ENCODE assay signal across 7 mouse cellular contexts in the genomic region with DNA sequence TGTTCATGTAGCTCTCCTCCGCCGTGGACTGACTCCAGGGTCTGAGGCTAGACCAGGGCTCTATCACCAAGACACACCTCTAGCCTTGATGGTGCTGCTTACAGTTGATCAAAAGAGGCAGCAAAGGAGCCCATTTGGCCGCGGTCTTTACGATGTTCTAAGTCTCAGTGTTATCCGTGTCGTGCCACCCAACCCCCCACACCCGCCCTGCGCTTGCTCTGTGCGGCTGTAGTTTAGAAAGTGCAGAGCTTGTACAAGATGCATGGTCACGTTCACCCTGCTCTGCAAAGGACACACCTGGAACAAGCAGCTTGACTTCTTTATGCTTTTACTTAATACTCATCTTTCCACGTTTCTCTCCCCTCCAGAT. TPM values are rescaled to one million over a fixed set of nuclear protein-coding genes. Genes with fewer than 3 reads are reported as not detected.
DNase-seq lines count a peak whose midpoint lies in the region; ATAC-seq and TF ChIP-seq lines count a peak whose summit lies in the region.

No protein-coding gene starts in this region.

- no peaks in the 10 kb centered on the region for H3K36me3 ChIP-seq in testis, adult 2 months (ENCODE audit: control insufficient read depth, insufficient read depth, low read length)
- H3K36me3 ChIP-seq in forebrain, embryonic 13.5 days (ENCODE audit: poor library complexity, severe bottlenecking), result no peaks in the 10 kb centered on the region
- H3K36me3 ChIP-seq in limb, embryonic 14.5 days (ENCODE audit: control insufficient read depth, insufficient read depth, low read length), result no peaks in the 10 kb centered on the region
- H3K36me3 ChIP-seq in neural tube, embryonic 12.5 days, result no peaks in the 10 kb centered on the region

- WGBS in forebrain, embryonic 13.5 days, result 63% methylated on average over 12 of the region's 12 CpGs
- 46% methylated on average over 12 of the region's 12 CpGs for WGBS in limb, embryonic 14.5 days
- 57% methylated on average over 12 of the region's 12 CpGs for WGBS in neural tube, embryonic 12.5 days

- DNase-seq in testis, postnatal 14 days (ENCODE audit: low spot score), result no peak
- no peak for DNase-seq in limb, embryonic 14.5 days (ENCODE audit: low spot score)
- DNase-seq in frontal cortex, postnatal 25 days (ENCODE audit: low spot score in 2 of 2), result no peak
- no peak for DNase-seq in left cerebral cortex, postnatal 36 days (ENCODE audit: low spot score in 2 of 2)

- no peak overlapping the region for H3K27ac ChIP-seq in testis, adult 2 months (ENCODE audit: control insufficient read depth, insufficient read depth, low read depth, low read length)
- no peak overlapping the region for H3K27ac ChIP-seq in forebrain, embryonic 13.5 days
- H3K27ac ChIP-seq in limb, embryonic 14.5 days (replicated peaks; ENCODE audit: low read depth, low read length), result peak overlapping the region; percentile 15; the same call in 1 of the 2 replicates
- H3K27ac ChIP-seq in neural tube, embryonic 12.5 days, result no peak overlapping the region

- no peaks in the 10 kb centered on the region for H3K9me3 ChIP-seq in forebrain, embryonic 13.5 days (replicated peaks)
- no peaks in the 10 kb centered on the region for H3K9me3 ChIP-seq in limb, embryonic 14.5 days (ENCODE audit: control insufficient read depth, low read length)
- H3K9me3 ChIP-seq in neural tube, embryonic 12.5 days, result no peaks in the 10 kb centered on the region

- H3K4me1 ChIP-seq in testis, adult 2 months (ENCODE audit: control insufficient read depth, insufficient read depth, low read length), result peaks cover 5% of the 10 kb centered on the region
- no peaks in the 10 kb centered on the region for H3K4me1 ChIP-seq in forebrain, embryonic 13.5 days
- H3K4me1 ChIP-seq in limb, embryonic 14.5 days (ENCODE audit: control insufficient read depth, insufficient read depth, low read length), result no peaks in the 10 kb centered on the region
- no peaks in the 10 kb centered on the region for H3K4me1 ChIP-seq in neural tube, embryonic 12.5 days

- no peaks in the 10 kb centered on the region for H3K27me3 ChIP-seq in testis, adult 2 months (ENCODE audit: control insufficient read depth, insufficient read depth, low read length)
- H3K27me3 ChIP-seq in forebrain, embryonic 13.5 days, result no peaks in the 10 kb centered on the region
- no peaks in the 10 kb centered on the region for H3K27me3 ChIP-seq in limb, embryonic 14.5 days (ENCODE audit: control insufficient read depth, insufficient read depth, low read length)
- no peaks in the 10 kb centered on the region for H3K27me3 ChIP-seq in neural tube, embryonic 12.5 days (replicated peaks)

- peak overlapping the region; percentile 66 for H3K4me3 ChIP-seq in testis, adult 2 months (ENCODE audit: control insufficient read depth, low read depth, low read length)
- H3K4me3 ChIP-seq in forebrain, embryonic 13.5 days, result 0 out of 2 replicates have a peak overlapping the region, but pooled peaks have one; percentile 7
- peak overlapping the region; percentile 26 for H3K4me3 ChIP-seq in limb, embryonic 14.5 days (replicated peaks; ENCODE audit: low read length)
- no peak overlapping the region for H3K4me3 ChIP-seq in neural tube, embryonic 12.5 days

- peak overlapping the region; percentile 41 for H3K4me2 ChIP-seq in forebrain, embryonic 13.5 days
- H3K4me2 ChIP-seq in limb, embryonic 14.5 days (replicated peaks; ENCODE audit: low read depth, low read length, severe bottlenecking), result peak overlapping the region; percentile 48
- H3K4me2 ChIP-seq in neural tube, embryonic 12.5 days (replicated peaks), result peak overlapping the region; percentile 42

- intact Hi-C loops in left cerebral cortex, postnatal 36 days (cut with DNase I), result loop anchor here (5.0 kb wide), 1 partner anchor 37 kb away; no protein-coding TSS in a partner anchor

- ATAC-seq in forebrain, embryonic 13.5 days, result no peak
- ATAC-seq in limb, embryonic 14.5 days (ENCODE audit: low FRiP score, low read depth), result no peak
- no peak for ATAC-seq in neural tube, embryonic 12.5 days (ENCODE audit: low FRiP score, low read depth)

- H3K9ac ChIP-seq in forebrain, embryonic 13.5 days, result no peak overlapping the region
- H3K9ac ChIP-seq in limb, embryonic 14.5 days (ENCODE audit: low read depth, low read length, severe bottlenecking), result peak overlapping the region; percentile 40; the same call in 1 of the 2 replicates
- H3K9ac ChIP-seq in neural tube, embryonic 12.5 days, result no peak overlapping the region

- TF ChIP-seq POLR2A in testis, adult 2 months (IDR thresholded peaks at IDR 0.05; ENCODE audit: control insufficient read depth, low read depth, low read length), result no peak
- TF ChIP-seq POLR2A in limb, embryonic 14.5 days (IDR thresholded peaks at IDR 0.05; ENCODE audit: borderline replicate concordance, extremely low read depth, insufficient read depth, insufficient read length), result no peak

- no peak for TF ChIP-seq CTCF in testis, adult 2 months (IDR thresholded peaks at IDR 0.05; ENCODE audit: control insufficient read depth, insufficient read depth, insufficient replicate concordance, low read depth, low read length)

RNA-seq across cellular contexts. Expression of gene Acer2, which starts 11.6 kb away (rescaled TPM):
- polyA plus RNA-seq in testis, adult 2 months (2012; rRNA removed), result 13.2 and 13.4 TPM in 2 replicates
- 10.9 and 14.0 TPM in 2 replicates for polyA plus RNA-seq in forebrain, embryonic 13.5 days (2015; fragmentation: Nextera tagmentation; extraction: Ambion mirVana)
- polyA plus RNA-seq in limb, embryonic 14.5 days (2012; rRNA removed), result 8.3 and 8.6 TPM in 2 replicates
- 15.9 and 19.4 TPM in 2 replicates for polyA plus RNA-seq in limb, embryonic 14.5 days (2014; fragmentation: Nextera tagmentation; extraction: Ambion mirVana)
- polyA plus RNA-seq in neural tube, embryonic 12.5 days (2016; fragmentation: Nextera tagmentation; extraction: Ambion mirVana), result 13.0 and 14.0 TPM in 2 replicates
- total RNA-seq in left cerebral cortex, postnatal 36 days (2021), result 1 to 10 TPM; 7.2 to 8.0 TPM

RNA-seq across cellular contexts. Expression of gene Rps6, which starts 28.6 kb away (rescaled TPM):
- 281 and 292 TPM in 2 replicates for polyA plus RNA-seq in testis, adult 2 months (2012; rRNA removed)
- 497 and 551 TPM in 2 replicates for polyA plus RNA-seq in forebrain, embryonic 13.5 days (2015; fragmentation: Nextera tagmentation; extraction: Ambion mirVana)
- 1,562 and 2,024 TPM in 2 replicates for polyA plus RNA-seq in limb, embryonic 14.5 days (2012; rRNA removed)
- 903 and 916 TPM in 2 replicates for polyA plus RNA-seq in limb, embryonic 14.5 days (2014; fragmentation: Nextera tagmentation; extraction: Ambion mirVana)
- 495 and 518 TPM in 2 replicates for polyA plus RNA-seq in neural tube, embryonic 12.5 days (2016; fragmentation: Nextera tagmentation; extraction: Ambion mirVana)
- 100 to 1,000 TPM; 376 to 417 TPM for total RNA-seq in left cerebral cortex, postnatal 36 days (2021)
